Mouse (Mus musculus) 3134 (cell line): ENCODE results near the gene Kansl1l.
"Not testable (repeated sequence)": the region's sequence is repeated elsewhere in the genome, so short reads cannot be mapped to it uniquely, and the experiment has no call there.

Source experiments
- DNase-seq: peaks from one replicate; pipeline ENCODE4 v3.0.0-alpha.2; 2011; ENCODE audit warnings: low spot score; ENCODE audit not compliant: insufficient read length; ENCODE audit errors: extremely low read depth

Kansl1l gene

DNA sequence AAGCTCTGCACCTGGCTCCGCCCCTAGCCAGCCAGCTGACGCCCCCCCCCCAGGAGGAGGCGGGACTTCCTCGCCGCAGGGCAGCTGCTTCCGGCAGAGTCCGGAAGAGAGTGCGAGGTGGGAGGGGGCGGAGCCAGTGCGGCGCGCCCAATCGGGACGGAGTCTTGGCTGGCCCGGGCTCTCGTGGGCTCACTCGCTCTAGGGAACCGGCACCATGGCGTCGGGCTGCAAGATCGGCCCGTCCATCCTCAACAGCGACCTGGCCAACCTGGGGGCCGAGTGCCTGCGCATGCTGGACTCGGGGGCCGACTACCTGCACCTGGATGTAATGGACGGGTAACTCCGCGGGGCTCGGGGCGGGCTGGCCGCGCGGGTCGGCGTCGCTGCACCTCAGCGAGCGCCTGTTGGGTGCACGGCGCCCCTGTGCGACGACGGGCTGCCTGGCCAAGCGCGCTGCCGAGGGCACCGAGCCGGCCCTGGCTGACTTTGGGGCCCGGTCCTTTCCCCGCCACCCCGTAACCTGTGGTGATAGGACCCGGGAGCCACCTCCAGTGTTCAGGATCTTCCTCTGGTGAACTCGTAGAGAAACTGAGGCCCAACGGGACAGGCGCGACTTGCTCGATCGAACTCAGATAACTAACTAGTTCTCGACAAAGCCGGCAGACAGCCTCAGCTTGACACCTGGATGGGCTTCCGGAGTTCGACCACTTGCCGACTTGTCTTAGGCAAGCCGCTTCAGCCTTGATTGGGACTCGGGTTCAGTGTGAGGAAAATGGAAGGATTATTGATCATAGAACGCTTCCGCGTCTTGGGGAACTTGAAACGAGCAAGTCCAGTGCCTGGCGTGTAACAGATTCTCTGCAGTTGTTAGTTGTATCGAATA, 116.4 kb downstream of the Kansl1l start, which contains the start of gene Rpe:
Gene Rpe (plus strand): TSS at position 139 of the 883 bp plus-strand sequence.
- DNase-seq, result peak; percentile 96

DNA sequence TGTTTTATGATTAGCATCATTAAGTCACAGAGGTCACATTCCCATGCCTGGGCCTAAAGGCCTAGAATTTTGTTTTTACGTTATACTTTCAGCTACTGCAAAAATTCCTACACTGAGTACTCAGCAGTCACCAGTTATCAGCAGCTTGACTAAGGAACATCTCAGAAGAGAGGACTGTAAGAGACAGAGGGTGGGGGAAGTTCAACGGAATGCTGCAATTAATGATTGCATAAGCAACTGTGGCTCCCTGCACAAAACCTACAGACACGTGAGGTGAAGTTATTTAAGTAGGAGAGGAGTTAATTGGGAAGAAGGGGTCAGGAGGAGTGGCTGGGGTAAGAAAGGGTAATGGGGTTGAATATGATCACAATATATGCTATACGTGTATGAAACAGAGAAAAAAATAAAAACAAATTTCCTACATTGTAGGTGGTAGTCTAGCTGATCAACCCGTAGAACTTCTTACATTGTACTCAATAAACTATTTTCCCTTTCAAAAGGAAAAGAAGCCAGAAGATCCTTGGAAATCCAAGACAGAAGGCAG, 117.1 kb downstream of the Kansl1l start:
- no peak for DNase-seq

DNA sequence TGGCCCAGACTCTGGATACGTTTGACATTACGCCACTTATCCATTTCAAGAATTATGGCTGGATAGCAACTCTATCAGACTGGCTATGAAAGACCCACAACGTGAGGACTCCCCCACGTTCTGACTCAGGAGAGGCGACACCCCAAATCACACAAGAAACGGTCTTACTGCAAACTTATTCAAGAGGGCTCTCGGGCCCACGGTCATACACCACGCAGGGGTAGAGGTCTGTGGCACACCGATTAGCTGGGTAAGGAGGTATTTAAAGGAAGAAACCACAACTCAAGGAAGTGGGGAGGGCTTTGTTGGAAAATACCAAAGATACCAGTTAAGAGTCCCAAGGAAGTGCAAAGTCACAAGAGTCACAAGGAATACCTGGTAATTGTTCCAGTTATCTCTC, 117.7 kb downstream of the Kansl1l start:
- not testable (repeated sequence) for DNase-seq

DNA sequence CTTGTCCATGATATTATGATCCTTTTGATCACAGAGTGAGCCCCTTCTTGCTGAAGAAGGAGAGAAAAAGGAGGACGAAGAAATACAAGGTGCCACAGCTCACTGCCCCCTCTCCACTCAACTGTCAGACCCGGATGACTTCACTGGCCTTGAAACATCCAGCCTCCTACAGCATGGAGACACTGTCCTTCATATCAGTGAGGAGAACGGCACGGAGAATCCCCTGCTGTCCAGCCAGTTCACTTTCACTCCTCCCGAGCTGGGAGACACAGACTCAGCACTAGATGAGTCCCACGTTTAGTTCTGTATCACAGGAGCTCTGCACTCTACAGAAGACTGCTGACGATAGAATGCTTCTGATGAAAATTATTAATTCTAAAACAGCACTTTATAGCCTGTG, 122.1 kb downstream of the Kansl1l start:
- no peak for DNase-seq

- no peak for DNase-seq
These were observed 123.1 kb downstream of the Kansl1l start for GRCm38 (mm10) chr1:66694266-66694665.

DNA sequence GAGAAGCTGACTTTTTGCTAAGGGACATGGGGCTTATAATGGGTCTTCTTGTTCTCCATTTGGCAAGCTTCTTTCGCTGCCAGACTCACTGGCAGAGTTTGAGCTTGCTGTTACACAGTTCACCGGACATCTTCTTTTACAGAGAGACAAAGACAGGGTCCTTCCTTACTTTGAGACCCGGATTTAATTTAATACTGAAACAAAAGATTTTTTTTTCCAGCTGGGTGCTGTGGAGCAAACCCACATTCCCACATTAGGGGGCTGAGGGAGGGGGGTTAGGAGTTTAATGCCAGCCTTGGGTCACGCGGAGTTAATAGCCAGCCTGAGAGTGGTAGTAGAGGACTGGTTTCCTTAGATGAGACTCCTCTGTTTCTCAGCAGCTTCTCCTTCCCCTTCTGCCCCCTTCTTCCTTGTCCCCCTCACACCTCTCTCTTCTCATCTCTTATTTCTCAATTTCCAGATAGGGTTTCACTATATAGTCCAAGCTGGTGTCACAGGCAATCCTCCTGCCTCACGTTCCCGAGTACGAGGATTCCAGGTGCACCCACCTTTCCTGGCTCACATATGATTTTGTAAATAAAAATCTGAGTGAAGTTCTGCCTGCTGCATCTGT, 124.5 kb downstream of the Kansl1l start:
- DNase-seq, result no peak

DNA sequence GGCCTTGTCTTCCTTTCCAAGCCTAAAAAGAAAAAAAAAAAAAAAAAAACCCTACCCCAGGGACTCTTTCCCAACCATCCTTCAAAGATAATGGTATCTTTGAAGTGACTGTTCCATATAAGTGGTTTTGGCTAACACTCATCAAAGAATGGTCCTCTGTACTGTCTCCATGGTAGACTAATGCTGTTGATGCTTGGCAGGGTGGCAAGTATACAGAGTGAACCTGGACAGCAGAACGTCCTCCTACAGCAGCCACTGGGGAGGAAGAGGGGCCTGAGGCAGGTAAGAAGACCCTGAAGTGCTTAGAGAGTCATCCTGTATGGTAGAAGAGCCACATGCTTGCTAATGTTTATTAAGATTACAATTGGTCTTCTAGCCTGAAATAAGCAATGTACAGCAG, 125.1 kb downstream of the Kansl1l start:
- DNase-seq, result no peak

DNA sequence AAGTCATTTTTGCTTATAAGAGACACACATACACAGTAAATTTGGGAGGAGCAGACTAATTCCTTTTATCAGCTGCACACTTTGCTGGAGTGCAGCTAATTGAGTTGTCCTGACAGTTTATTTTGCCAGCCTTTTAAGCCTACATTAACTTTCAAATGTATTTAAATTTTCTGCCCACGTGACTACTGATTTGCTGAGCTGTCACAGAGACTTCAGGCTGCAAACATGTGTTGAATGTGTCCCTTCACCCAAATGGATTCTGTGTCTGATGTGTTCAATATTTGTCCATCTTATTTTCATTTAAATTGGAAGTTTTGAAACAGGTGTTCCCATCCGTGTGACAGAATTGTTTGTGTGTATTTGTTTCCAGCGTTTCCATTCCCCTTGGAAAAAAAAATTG, 125.6 kb downstream of the Kansl1l start:
- no peak for DNase-seq

DNA sequence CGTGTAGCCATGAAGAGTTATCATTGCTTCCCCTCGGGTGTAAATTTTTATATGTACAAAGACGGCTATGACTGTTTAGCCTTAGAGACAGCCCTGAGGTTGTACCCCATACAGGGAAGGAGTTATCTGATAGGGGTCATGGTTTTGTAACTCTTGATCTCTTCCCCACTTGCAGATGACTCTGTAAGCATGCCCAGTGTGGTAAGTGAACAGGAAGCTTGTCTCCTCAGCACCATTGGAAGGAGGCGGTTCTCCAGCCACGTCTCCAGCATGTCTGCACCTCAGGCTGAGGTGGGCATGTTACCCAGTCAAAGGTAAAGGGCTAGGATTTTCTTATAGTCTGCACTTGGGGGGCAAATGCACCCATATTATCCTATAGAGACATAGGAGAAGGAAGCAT, 134.4 kb downstream of the Kansl1l start:
- DNase-seq, result no peak

GRCm38 (mm10) chr1:66678662-66679061, 138.7 kb downstream of the Kansl1l start:
- no peak for DNase-seq

GRCm38 (mm10) chr1:66677928-66678327, 139.4 kb downstream of the Kansl1l start:
- DNase-seq, result no peak

- DNase-seq, result no peak
These were observed 144.6 kb downstream of the Kansl1l start for GRCm38 (mm10) chr1:66672812-66673211.

DNA sequence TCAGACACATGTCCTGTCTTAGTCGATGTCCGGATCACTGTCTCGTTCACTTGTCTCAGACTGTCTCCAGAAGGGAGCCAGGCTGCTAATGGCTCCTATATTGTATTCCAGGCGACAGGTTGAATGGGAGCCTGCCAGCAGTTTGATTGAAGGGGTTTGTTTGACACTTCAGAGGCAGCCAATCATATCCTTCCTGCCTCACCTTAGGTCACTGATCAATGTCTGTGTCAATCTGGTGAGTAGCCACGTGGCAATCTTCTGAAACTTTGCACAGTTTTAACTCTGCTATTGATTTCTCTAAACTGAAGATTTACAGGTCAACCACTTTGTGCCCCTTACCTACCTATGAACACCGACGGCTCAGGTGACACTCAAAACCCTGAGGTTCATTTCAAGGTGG, 145.9 kb downstream of the Kansl1l start:
- DNase-seq, result no peak
